Mouse (Mus musculus): ENCODE measurements around the gene Ak5. TPM values are rescaled to one million over a fixed set of nuclear protein-coding genes. Genes with fewer than 3 reads are reported as not detected.

Gene Ak5
- total and polyA plus RNA-seq, 2 experiments from 2014 or later, result 0.11 TPM; not detected in 1

DNA sequence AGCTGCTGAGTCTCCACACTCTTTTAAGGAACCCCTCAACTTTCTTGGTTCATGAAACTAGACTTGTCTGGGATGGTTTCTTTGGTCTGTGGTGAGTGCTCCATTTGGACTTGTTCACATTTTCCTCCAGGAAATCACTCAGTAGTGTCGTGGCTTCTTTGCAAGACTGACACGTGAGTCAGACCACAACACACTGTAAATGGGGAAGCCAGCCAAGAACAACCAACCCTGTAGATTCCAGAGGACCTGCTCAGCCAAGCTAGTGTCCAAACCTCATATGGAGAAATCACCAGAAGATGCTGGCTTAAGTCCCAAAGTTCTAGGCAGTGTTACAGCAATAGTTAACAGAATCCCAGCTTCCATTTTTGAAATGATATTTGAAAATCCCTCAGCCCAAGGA, 155.6 kb downstream of the Ak5 start:
- 42% methylated on average over 2 of the region's 2 CpGs for WGBS
- Histone ChIP-seq H3K27ac (ENCODE audit: low read depth) (no peak overlapping the region), H3K4me3 (ENCODE audit: low read depth, low read length) (no peak overlapping the region), H3K9me3 (replicated peaks; ENCODE audit: control insufficient read depth, low read length) (no peaks in the 10 kb centered on the region), H3K9ac (replicated peaks; ENCODE audit: low read depth, low read length) (no peak overlapping the region), H3K4me1 (ENCODE audit: control insufficient read depth, insufficient read depth) (no peaks in the 10 kb centered on the region), H3K36me3 (replicated peaks; ENCODE audit: control insufficient read depth, insufficient read depth, low read length) (no peaks in the 10 kb centered on the region), H3K4me2 (ENCODE audit: low read depth, low read length) (no peak overlapping the region), H3K27me3 (ENCODE audit: control insufficient read depth, insufficient read depth, low read length) (0 out of 2 replicates have a peak, but pooled peaks cover 5% of the 10 kb centered on the region)
- ATAC-seq (ENCODE audit: insufficient read depth, low read depth) (peak; percentile 57), DNase-seq (ENCODE audit: low spot score) (peak; percentile 55)
- no peak for TF ChIP-seq EP300 (IDR thresholded peaks at IDR 0.05; ENCODE audit: low read depth)

DNA sequence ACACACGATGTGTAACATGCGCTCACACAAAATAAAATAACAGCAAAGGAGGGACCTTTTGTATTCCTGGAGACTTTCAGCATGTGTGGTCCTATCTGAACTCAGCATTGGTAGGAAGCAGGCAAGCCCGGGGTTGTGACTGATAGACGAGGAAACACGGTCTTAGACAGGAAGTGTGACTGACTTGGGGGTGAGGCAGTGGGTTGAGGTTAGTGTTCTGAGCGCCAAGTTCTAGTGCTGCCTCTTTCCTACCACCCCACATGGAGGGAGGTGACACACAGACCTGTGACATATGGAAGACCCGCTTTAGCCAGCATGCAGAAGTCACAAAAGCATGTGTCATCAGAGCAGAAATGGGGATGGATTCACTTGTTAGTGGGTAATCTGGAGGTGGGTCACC, 158.9 kb downstream of the Ak5 start:
- no peak overlapping the region for H3K27ac ChIP-seq (ENCODE audit: low read depth)
- H3K9ac ChIP-seq (replicated peaks; ENCODE audit: low read depth, low read length), result no peak overlapping the region
- ATAC-seq (ENCODE audit: insufficient read depth, low read depth) (no peak), DNase-seq (ENCODE audit: low spot score) (no peak)
- no peaks in the 10 kb centered on the region for H3K4me1 ChIP-seq (ENCODE audit: control insufficient read depth, insufficient read depth)
- no peaks in the 10 kb centered on the region for H3K36me3 ChIP-seq (replicated peaks; ENCODE audit: control insufficient read depth, insufficient read depth, low read length)
- 64% methylated on average over 7 of the region's 7 CpGs for WGBS
- no peak overlapping the region for H3K4me2 ChIP-seq (ENCODE audit: low read depth, low read length)
- TF ChIP-seq EP300 (IDR thresholded peaks at IDR 0.05; ENCODE audit: low read depth) (no peak), CTCF (IDR thresholded peaks at IDR 0.05; ENCODE audit: low read depth) (no peak)
- no peaks in the 10 kb centered on the region for H3K9me3 ChIP-seq (replicated peaks; ENCODE audit: control insufficient read depth, low read length)
- no peak overlapping the region for H3K4me3 ChIP-seq (ENCODE audit: low read depth, low read length)
- no peaks in the 10 kb centered on the region for H3K27me3 ChIP-seq (ENCODE audit: control insufficient read depth, insufficient read depth, low read length)

DNA sequence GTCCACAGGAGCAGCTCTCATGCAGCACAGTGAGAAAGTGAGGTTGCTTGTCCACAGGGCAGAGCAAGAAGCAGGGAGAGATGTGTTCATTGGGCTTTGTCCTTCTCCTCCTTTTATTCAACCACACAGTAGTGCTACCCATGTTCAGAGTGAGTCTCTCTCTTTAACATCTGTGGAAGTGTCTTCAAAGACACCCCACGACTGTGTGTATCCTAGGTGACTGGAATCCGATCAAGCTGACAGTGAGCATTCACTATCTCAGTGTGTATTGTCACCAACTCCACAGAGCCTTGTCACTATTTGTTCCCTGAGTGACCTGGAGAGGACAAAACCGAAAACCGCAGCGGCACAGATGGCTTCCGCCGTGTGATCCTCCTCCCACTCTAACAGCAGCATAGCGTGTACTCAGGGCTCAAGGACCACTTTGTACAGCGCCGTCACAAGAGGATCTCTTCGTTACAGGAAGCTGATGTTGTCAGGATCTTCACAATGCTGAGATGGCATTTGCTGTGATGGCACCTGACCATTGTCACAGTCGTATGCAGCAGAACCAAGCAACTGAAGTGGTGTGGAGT, 159.7 kb downstream of the Ak5 start:
- TF ChIP-seq CTCF (IDR thresholded peaks at IDR 0.05; ENCODE audit: low read depth), result no peak
- no peak for TF ChIP-seq EP300 (IDR thresholded peaks at IDR 0.05; ENCODE audit: low read depth)
- Histone ChIP-seq H3K4me2 (ENCODE audit: low read depth, low read length) (no peak overlapping the region), H3K9ac (replicated peaks; ENCODE audit: low read depth, low read length) (no peak overlapping the region), H3K36me3 (replicated peaks; ENCODE audit: control insufficient read depth, insufficient read depth, low read length) (no peaks in the 10 kb centered on the region), H3K27me3 (ENCODE audit: control insufficient read depth, insufficient read depth, low read length) (no peaks in the 10 kb centered on the region), H3K4me3 (ENCODE audit: low read depth, low read length) (no peak overlapping the region), H3K4me1 (ENCODE audit: control insufficient read depth, insufficient read depth) (no peaks in the 10 kb centered on the region), H3K9me3 (replicated peaks; ENCODE audit: control insufficient read depth, low read length) (no peaks in the 10 kb centered on the region), H3K27ac (ENCODE audit: low read depth) (no peak overlapping the region)
- 46% methylated on average over 12 of the region's 12 CpGs for WGBS
- DNase-seq (ENCODE audit: low spot score), result no peak
- no peak for ATAC-seq (ENCODE audit: insufficient read depth, low read depth)

DNA sequence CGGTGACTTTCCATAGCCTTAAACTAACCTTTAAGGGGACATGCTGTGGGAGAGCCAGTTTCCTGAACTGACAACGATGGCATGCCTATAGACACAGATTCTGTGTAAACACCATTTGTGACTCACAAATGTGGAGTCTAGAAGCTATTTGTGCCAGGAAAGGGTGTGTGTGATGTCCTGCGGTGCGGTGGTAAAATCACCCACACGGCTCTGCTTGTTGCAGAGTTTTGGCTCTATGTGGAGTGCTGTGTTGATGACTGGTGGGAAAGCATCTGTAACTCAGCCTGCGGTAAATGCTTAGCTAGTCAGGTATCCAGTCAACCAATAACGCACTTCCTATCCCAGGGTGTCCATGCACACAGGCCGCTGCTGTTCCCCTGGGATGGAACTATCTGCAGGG, 160.3 kb downstream of the Ak5 start:
- no peaks in the 10 kb centered on the region for H3K27me3 ChIP-seq (ENCODE audit: control insufficient read depth, insufficient read depth, low read length)
- no peak overlapping the region for H3K27ac ChIP-seq (ENCODE audit: low read depth)
- H3K4me1 ChIP-seq (ENCODE audit: control insufficient read depth, insufficient read depth), result no peaks in the 10 kb centered on the region
- no peaks in the 10 kb centered on the region for H3K9me3 ChIP-seq (replicated peaks; ENCODE audit: control insufficient read depth, low read length)
- no peak for ATAC-seq (ENCODE audit: insufficient read depth, low read depth)
- WGBS, result 72% methylated on average over 8 of the region's 8 CpGs
- no peak overlapping the region for H3K4me3 ChIP-seq (ENCODE audit: low read depth, low read length)
- H3K36me3 ChIP-seq (replicated peaks; ENCODE audit: control insufficient read depth, insufficient read depth, low read length), result no peaks in the 10 kb centered on the region
- TF ChIP-seq CTCF (IDR thresholded peaks at IDR 0.05; ENCODE audit: low read depth), result no peak
- TF ChIP-seq EP300 (IDR thresholded peaks at IDR 0.05; ENCODE audit: low read depth), result no peak
- no peak for DNase-seq (ENCODE audit: low spot score)
- H3K9ac ChIP-seq (replicated peaks; ENCODE audit: low read depth, low read length), result no peak overlapping the region
- H3K4me2 ChIP-seq (ENCODE audit: low read depth, low read length), result no peak overlapping the region

DNA sequence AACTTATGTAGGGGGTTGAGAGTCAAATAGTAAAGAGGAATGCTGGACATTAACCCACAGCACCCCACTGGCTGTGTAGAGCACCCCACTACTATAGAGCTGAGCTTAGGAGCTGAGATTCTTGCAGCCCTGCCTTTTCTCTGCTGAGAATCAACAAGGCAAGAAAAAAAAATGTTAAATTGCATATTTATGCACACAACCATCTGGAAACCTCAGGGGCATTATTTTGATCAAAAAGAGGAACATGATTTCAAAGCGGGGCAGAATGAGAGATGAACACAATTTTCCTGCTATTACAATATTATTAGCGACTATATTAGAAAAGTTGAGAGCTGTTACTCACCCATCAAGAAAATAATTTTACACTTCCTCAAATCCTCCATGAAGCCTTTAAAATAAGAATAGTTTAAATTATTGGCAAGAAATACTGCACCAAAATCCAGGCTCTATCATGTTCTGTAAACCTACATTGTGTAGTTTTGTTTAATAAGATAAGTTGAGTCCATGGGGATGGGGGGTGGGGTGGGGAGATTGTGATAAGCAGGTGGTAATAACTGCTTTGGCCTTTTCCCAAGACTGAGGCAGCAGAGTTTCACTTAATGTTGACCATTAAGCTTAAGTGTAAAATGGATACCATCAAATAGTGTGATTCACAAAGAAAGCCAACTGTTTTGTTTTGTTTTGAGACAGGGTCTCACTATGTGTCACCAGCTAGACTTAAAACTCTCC, 169.0 kb downstream of the Ak5 start:
- Histone ChIP-seq H3K4me2 (ENCODE audit: low read depth, low read length) (no peak overlapping the region), H3K4me3 (ENCODE audit: low read depth, low read length) (no peak overlapping the region), H3K36me3 (replicated peaks; ENCODE audit: control insufficient read depth, insufficient read depth, low read length) (no peaks in the 10 kb centered on the region), H3K27me3 (ENCODE audit: control insufficient read depth, insufficient read depth, low read length) (0 out of 2 replicates have a peak, but pooled peaks cover 3% of the 10 kb centered on the region), H3K27ac (ENCODE audit: low read depth) (no peak overlapping the region), H3K4me1 (ENCODE audit: control insufficient read depth, insufficient read depth) (peaks cover 6% of the 10 kb centered on the region; the same call in 1 of the 2 replicates), H3K9ac (replicated peaks; ENCODE audit: low read depth, low read length) (no peak overlapping the region), H3K9me3 (replicated peaks; ENCODE audit: control insufficient read depth, low read length) (no peaks in the 10 kb centered on the region)
- TF ChIP-seq EP300 (IDR thresholded peaks at IDR 0.05; ENCODE audit: low read depth) (no peak), CTCF (IDR thresholded peaks at IDR 0.05; ENCODE audit: low read depth) (no peak)
- 73% methylated on average over 2 of the region's 2 CpGs for WGBS
- ATAC-seq (ENCODE audit: insufficient read depth, low read depth) (no peak), DNase-seq (ENCODE audit: low spot score) (no peak)

Data from heart, postnatal 0 days (tissue).